Mouse (Mus musculus): Measurements from ENCODE around the gene Nrg3.
"Not testable (repeated sequence)": the region's sequence is repeated elsewhere in the genome, so short reads cannot be mapped to it uniquely, and the experiment has no call there.

The Nrg3 gene

GRCm38 (mm10) chr14:39211472-39211871 lies 261.4 kb downstream of the Nrg3 start:
- DNase-seq (ENCODE audit: low read depth, low spot score) = no peak

GRCm38 (mm10) chr14:39191946-39192345 lies 280.9 kb downstream of the Nrg3 start:
- DNase-seq (ENCODE audit: low read depth, low spot score) = no peak

GRCm38 (mm10) chr14:39173709-39174108 lies 299.2 kb downstream of the Nrg3 start:
- no peak for DNase-seq (ENCODE audit: low read depth, low spot score)

GRCm38 (mm10) chr14:39160140-39160539 lies 312.7 kb downstream of the Nrg3 start:
- no peak for DNase-seq (ENCODE audit: low read depth, low spot score)

GRCm38 (mm10) chr14:39155462-39155861 lies 317.4 kb downstream of the Nrg3 start:
- no peak for DNase-seq (ENCODE audit: low read depth, low spot score)

- DNase-seq (ENCODE audit: low read depth, low spot score) = no peak
Observed at GRCm38 (mm10) chr14:39129766-39130165, 343.1 kb downstream of the Nrg3 start.

GRCm38 (mm10) chr14:39117977-39118376 lies 354.9 kb downstream of the Nrg3 start:
- no peak for DNase-seq (ENCODE audit: low read depth, low spot score)

GRCm38 (mm10) chr14:39116522-39117231 lies 356.2 kb downstream of the Nrg3 start:
- DNase-seq (ENCODE audit: low read depth, low spot score) = not testable (repeated sequence)

- DNase-seq (ENCODE audit: low read depth, low spot score) = no peak
Observed at GRCm38 (mm10) chr14:39109566-39109965, 363.3 kb downstream of the Nrg3 start.

GRCm38 (mm10) chr14:39106776-39107175 lies 366.1 kb downstream of the Nrg3 start:
- DNase-seq (ENCODE audit: low read depth, low spot score) = no peak

- DNase-seq (ENCODE audit: low read depth, low spot score) = no peak
Observed at GRCm38 (mm10) chr14:39095219-39095618, 377.7 kb downstream of the Nrg3 start.

- DNase-seq (ENCODE audit: low read depth, low spot score) = no peak
Observed at GRCm38 (mm10) chr14:39079461-39079860, 393.4 kb downstream of the Nrg3 start.

- no peak for DNase-seq (ENCODE audit: low read depth, low spot score)
Observed at GRCm38 (mm10) chr14:39051542-39051941, 421.3 kb downstream of the Nrg3 start.

- no peak for DNase-seq (ENCODE audit: low read depth, low spot score)
Observed at GRCm38 (mm10) chr14:39049021-39049420, 423.9 kb downstream of the Nrg3 start.

GRCm38 (mm10) chr14:39044290-39044689 lies 428.6 kb downstream of the Nrg3 start:
- DNase-seq (ENCODE audit: low read depth, low spot score) = no peak

GRCm38 (mm10) chr14:39043793-39044192 lies 429.1 kb downstream of the Nrg3 start:
- no peak for DNase-seq (ENCODE audit: low read depth, low spot score)

- no peak for DNase-seq (ENCODE audit: low read depth, low spot score)
Observed at GRCm38 (mm10) chr14:39043384-39043783, 429.5 kb downstream of the Nrg3 start.

- no peak for DNase-seq (ENCODE audit: low read depth, low spot score)
Observed at GRCm38 (mm10) chr14:39039046-39039445, 433.8 kb downstream of the Nrg3 start.

- no peak for DNase-seq (ENCODE audit: low read depth, low spot score)
Observed at GRCm38 (mm10) chr14:39034482-39034881, 438.4 kb downstream of the Nrg3 start.

GRCm38 (mm10) chr14:39023065-39023464 lies 449.8 kb downstream of the Nrg3 start:
- DNase-seq (ENCODE audit: low read depth, low spot score) = no peak

- no peak for DNase-seq (ENCODE audit: low read depth, low spot score)
Observed at GRCm38 (mm10) chr14:39014126-39014525, 458.8 kb downstream of the Nrg3 start.

GRCm38 (mm10) chr14:38997843-38998242 lies 475.0 kb downstream of the Nrg3 start:
- no peak for DNase-seq (ENCODE audit: low read depth, low spot score)

- DNase-seq (ENCODE audit: low read depth, low spot score) = no peak
Observed at GRCm38 (mm10) chr14:38992574-38992866, 480.4 kb downstream of the Nrg3 start.
